Mouse (Mus musculus) MEL (cell line): ENCODE data around the gene Sds. TPM values are rescaled to one million over a fixed set of nuclear protein-coding genes. Genes with fewer than 3 reads are reported as not detected.

Experiments
- DNase-seq: peaks from one replicate; pipeline ENCODE4 v3.0.0; 2011; ENCODE audit warnings: low read depth, low spot score
- H3K27ac ChIP-seq: 2 replicates; pipeline ENCODE4 v1.5.1; 2012; ENCODE audit warnings: low read depth, mild to moderate bottlenecking, control low read depth, low read length, moderate library complexity; ENCODE audit not compliant: control insufficient read depth
- H3K27me3 ChIP-seq, 2 experiments: fragments of 150-350 bp in 1 of 2; sonication (generic) in 1 of 2; 2 replicates each; pipeline ENCODE4 v1.6.1; 2012; ENCODE audit warnings: low read length in 2 of 2, mild to moderate bottlenecking in 2 of 2, improper control_type of control experiment in 1 of 2, moderate library complexity in 1 of 2; ENCODE audit not compliant: insufficient read depth in 2 of 2, control insufficient read depth in 1 of 2
- H3K36me3 ChIP-seq, 2 experiments: 2 replicates each; pipeline ENCODE4 v1.6.1; 2012 to 2014; ENCODE audit warnings: low read length in 2 of 2, improper control_type of control experiment in 1 of 2, inconsistent platforms in 1 of 2, mild to moderate bottlenecking in 1 of 2; ENCODE audit not compliant: insufficient read depth in 2 of 2, control insufficient read depth in 1 of 2
- H3K4me1 ChIP-seq, 2 experiments: fragments of 150-350 bp in 1 of 2; sonication (generic) in 1 of 2; 2 replicates each; pipeline ENCODE4 v1.6.1; 2012; ENCODE audit warnings: low read length in 2 of 2, improper control_type of control experiment in 1 of 2, mild to moderate bottlenecking in 1 of 2; ENCODE audit not compliant: insufficient read depth in 2 of 2, control insufficient read depth in 1 of 2
- H3K4me3 ChIP-seq, 2 experiments: fragments of 150-350 bp in 1 of 2; sonication (generic) in 1 of 2; 2 replicates each; pipeline ENCODE4 v1.5.1; 2012; ENCODE audit warnings: low read depth in 2 of 2, low read length in 2 of 2, mild to moderate bottlenecking in 2 of 2, moderate library complexity in 2 of 2, control low read depth in 1 of 2, improper control_type of control experiment in 1 of 2; ENCODE audit not compliant: control insufficient read depth in 1 of 2, insufficient read depth in 1 of 2
- H3K79me2 ChIP-seq: 2 replicates; pipeline ENCODE4 v1.6.1; 2012; ENCODE audit warnings: mild to moderate bottlenecking, low read length, moderate library complexity; ENCODE audit not compliant: control insufficient read depth, poor library complexity, insufficient read depth
- H3K9ac ChIP-seq: 2 replicates; pipeline ENCODE4 v1.6.1; 2012; ENCODE audit warnings: low read depth, mild to moderate bottlenecking, control low read depth, low read length, moderate library complexity; ENCODE audit not compliant: control insufficient read depth, poor library complexity, severe bottlenecking
- H3K9me3 ChIP-seq: fragments of 150-350 bp; sonication (generic); replicated peaks from 2 replicates; pipeline ENCODE4 v1.6.1; 2012; ENCODE audit warnings: mild to moderate bottlenecking, low read length, improper control_type of control experiment, moderate library complexity; ENCODE audit not compliant: insufficient read depth
- BHLHE40 ChIP-seq: IDR thresholded peaks from 2 replicates; pipeline ENCODE4 v1.6.1; 2012; ENCODE audit warnings: low read depth, mild to moderate bottlenecking, inconsistent platforms, low read length, improper control_type of control experiment, borderline replicate concordance
- CHD2 ChIP-seq: IDR thresholded peaks from 2 replicates; pipeline ENCODE4 v1.6.1; 2011; ENCODE audit warnings: low read length, improper control_type of control experiment
- CTCF ChIP-seq, 3 experiments: IDR thresholded peaks in 2 of 3; conservative IDR thresholded peaks in 1 of 3; 2 replicates each; pipeline ENCODE4 v1.5.1; 2011 to 2012; ENCODE audit warnings: low read length in 3 of 3, low read depth in 2 of 3, mild to moderate bottlenecking in 2 of 3, improper control_type of control experiment in 1 of 3, inconsistent platforms in 1 of 3, mixed read lengths in 1 of 3, moderate library complexity in 1 of 3; ENCODE audit not compliant: control insufficient read depth in 1 of 3, insufficient read depth in 1 of 3, poor library complexity in 1 of 3, severe bottlenecking in 1 of 3
- E2F4 ChIP-seq: IDR thresholded peaks from 2 replicates; pipeline ENCODE4 v1.6.1; 2011; ENCODE audit warnings: low read depth, low read length, improper control_type of control experiment, borderline replicate concordance
- ETS1 ChIP-seq: IDR thresholded peaks from 2 replicates; pipeline ENCODE4 v1.6.1; 2012; ENCODE audit warnings: low read depth, mild to moderate bottlenecking, inconsistent platforms, low read length, improper control_type of control experiment, moderate library complexity
- MAFK ChIP-seq: IDR thresholded peaks from 2 replicates; pipeline ENCODE4 v1.6.1; 2011; ENCODE audit warnings: low read depth, mild to moderate bottlenecking, low read length, improper control_type of control experiment, borderline replicate concordance
- MYB ChIP-seq: IDR thresholded peaks from 2 replicates; pipeline ENCODE4 v1.6.1; 2011; ENCODE audit warnings: mild to moderate bottlenecking, low read depth, low read length, improper control_type of control experiment
- NELFE ChIP-seq: IDR thresholded peaks from 2 replicates; pipeline ENCODE4 v1.6.1; 2011; ENCODE audit warnings: low read depth, low read length, improper control_type of control experiment
- POLR2AphosphoS5 ChIP-seq: IDR thresholded peaks from 2 replicates; pipeline ENCODE4 v1.6.1; 2012; ENCODE audit warnings: low read depth, borderline replicate concordance, mild to moderate bottlenecking, inconsistent platforms, low read length, moderate library complexity, mixed read lengths
- SIN3A ChIP-seq: IDR thresholded peaks from 2 replicates; pipeline ENCODE4 v1.6.1; 2012; ENCODE audit warnings: low read length, improper control_type of control experiment, inconsistent platforms
- SMC3 ChIP-seq: IDR thresholded peaks from 2 replicates; pipeline ENCODE4 v1.6.1; 2011; ENCODE audit warnings: low read depth, low read length, improper control_type of control experiment
- TBP ChIP-seq: IDR thresholded peaks from 2 replicates; pipeline ENCODE4 v1.8.0; 2011; ENCODE audit warnings: low read depth, low read length, improper control_type of control experiment
- ZC3H11A ChIP-seq: IDR thresholded peaks from 2 replicates; pipeline ENCODE4 v1.6.1; 2012; ENCODE audit warnings: low read depth, mild to moderate bottlenecking, inconsistent platforms, low read length, improper control_type of control experiment
- ZNF384 ChIP-seq: IDR thresholded peaks from 2 replicates; pipeline ENCODE4 v1.6.1; 2012; ENCODE audit warnings: low read depth, mild to moderate bottlenecking, inconsistent platforms, low read length, improper control_type of control experiment
- polyA plus RNA-seq, 2 experiments: library from polyadenylated mRNA; stranded (reverse) in 1 of 2; unstranded in 1 of 2; fragments of >175 nt in 1 of 2; fragments of >200 nt in 1 of 2; gene quantifications; 2 replicates each; pipeline versions ENCODE4 v1.2.1 to v1.2.4; 2012; ENCODE audit warnings: low replicate concordance in 2 of 2, low read depth in 1 of 2; ENCODE audit not compliant: insufficient read length in 2 of 2, insufficient read depth in 1 of 2, missing spikeins in 1 of 2
- total RNA-seq: library from RNA; depleted of rRNA; stranded (reverse); fragments of 300-350 nt; gene quantifications from 2 replicates; pipeline ENCODE4 v1.2.3, GENCODE M21; 2012

Gene Sds
- total and polyA plus RNA-seq, 3 experiments: 0.17 TPM; not detected in 2

- TF ChIP-seq MAFK: no peak
- no peak for TF ChIP-seq NELFE
- peak; percentile 64; the same call in 1 of the 2 replicates for TF ChIP-seq ZNF384
- TF ChIP-seq CTCF (IDR thresholded peaks at IDR 0.05 in 2 of 3, conservative IDR thresholded peaks at IDR 0.05 in 1 of 3; ENCODE audit: control insufficient read depth in 1 of 3, insufficient read depth in 1 of 3, low read depth in 2 of 3, low read length in 3 of 3, poor library complexity in 1 of 3, severe bottlenecking in 1 of 3): peak; percentile 89 to 98 (median 96)
- TF ChIP-seq SMC3: peak; percentile 95
These were observed 29.0 kb downstream of the Sds start (continued) for GRCm38 (mm10) chr5:120505368-120505767.

- H3K4me3 ChIP-seq: peak overlapping the region; percentile 60 to 75
- H3K9ac ChIP-seq: peak overlapping the region; percentile 63
- H3K36me3 ChIP-seq: peaks cover 0 to 4% of the 10 kb centered on the region in 2 experiments; a peak in 1 of 4 replicates
- no peak for TF ChIP-seq CHD2
- TF ChIP-seq E2F4: no peak
- no peak for TF ChIP-seq BHLHE40
- TF ChIP-seq SIN3A: no peak
- TF ChIP-seq ETS1: no peak
- 0 out of 2 replicates have a peak, but pooled peaks have one; percentile 5 for TF ChIP-seq TBP
- no peak overlapping the region for H3K27ac ChIP-seq
- no peaks in the 10 kb centered on the region for H3K9me3 ChIP-seq
- no peak for DNase-seq
- peaks cover 0 to 10% of the 10 kb centered on the region in 2 experiments for H3K4me1 ChIP-seq
- peaks cover 13% of the 10 kb centered on the region for H3K79me2 ChIP-seq
- no peaks in the 10 kb centered on the region for H3K27me3 ChIP-seq
These were observed 29.5 kb downstream of the Sds start for GRCm38 (mm10) chr5:120505781-120506180.

- H3K27me3 ChIP-seq: no peaks in the 10 kb centered on the region
- peaks cover 0 to 10% of the 10 kb centered on the region in 2 experiments for H3K4me1 ChIP-seq
- no peak overlapping the region for H3K4me3 ChIP-seq
- H3K27ac ChIP-seq: no peak overlapping the region
- H3K79me2 ChIP-seq: peaks cover 13% of the 10 kb centered on the region
- DNase-seq: no peak
- peaks cover 0 to 4% of the 10 kb centered on the region in 2 experiments; a peak in 1 of 4 replicates for H3K36me3 ChIP-seq
- no peak for TF ChIP-seq POLR2AphosphoS5
- no peak for TF ChIP-seq E2F4
- no peak for TF ChIP-seq ZC3H11A
- no peak for TF ChIP-seq MYB
- TF ChIP-seq SMC3: no peak
- no peaks in the 10 kb centered on the region for H3K9me3 ChIP-seq
- no peak overlapping the region for H3K9ac ChIP-seq
These were observed 30.2 kb downstream of the Sds start for GRCm38 (mm10) chr5:120506490-120506889.
